Mouse (Mus musculus) C2C12 (cell line): ENCODE measurements around the gene Elmod2.

Source experiments
- CTCF ChIP-seq: IDR thresholded peaks from one replicate; pipeline ENCODE4 v1.5.1; 2011; ENCODE audit not compliant: control insufficient read depth, insufficient read depth, insufficient read length
- FOSL1 ChIP-seq: IDR thresholded peaks from one replicate; pipeline ENCODE4 v1.8.0; 2011; ENCODE audit warnings: mild to moderate bottlenecking, low read length; ENCODE audit not compliant: poor library complexity, insufficient read depth, severe bottlenecking
- MAX ChIP-seq: IDR thresholded peaks from one replicate; pipeline ENCODE4 v1.6.1; 2011; ENCODE audit warnings: mild to moderate bottlenecking, control low read depth
- MYOD1 ChIP-seq: IDR thresholded peaks from one replicate; pipeline ENCODE4 v1.6.1; 2011; ENCODE audit warnings: low read depth; ENCODE audit not compliant: control insufficient read depth, insufficient read length
- MYOG ChIP-seq: IDR thresholded peaks from one replicate; pipeline ENCODE4 v1.6.1; 2011; ENCODE audit not compliant: control insufficient read depth, insufficient read length; ENCODE audit errors: extremely low read depth
- USF1 ChIP-seq: IDR thresholded peaks from one replicate; pipeline ENCODE4 v1.6.1; 2011; ENCODE audit warnings: low read depth, mild to moderate bottlenecking, control low read depth, moderate library complexity

GRCm38 (mm10) chr8:83380141-83380540 lies 47.9 kb upstream of the Elmod2 start:
- TF ChIP-seq CTCF (no peak), MAX (no peak), FOSL1 (no peak), MYOG (no peak), USF1 (no peak), MYOD1 (no peak)
